Mouse (Mus musculus) fibroblast of lung, adult 2 months (primary cell): ENCODE measurements around the gene Rpl41.
"Not testable (repeated sequence)": the region's sequence is repeated elsewhere in the genome, so short reads cannot be mapped to it uniquely, and the experiment has no call there.

Experiments
- DNase-seq: peaks from one replicate; pipeline ENCODE4 v3.0.0-alpha.2; 2011; ENCODE audit warnings: low read depth

The Rpl41 gene

DNA sequence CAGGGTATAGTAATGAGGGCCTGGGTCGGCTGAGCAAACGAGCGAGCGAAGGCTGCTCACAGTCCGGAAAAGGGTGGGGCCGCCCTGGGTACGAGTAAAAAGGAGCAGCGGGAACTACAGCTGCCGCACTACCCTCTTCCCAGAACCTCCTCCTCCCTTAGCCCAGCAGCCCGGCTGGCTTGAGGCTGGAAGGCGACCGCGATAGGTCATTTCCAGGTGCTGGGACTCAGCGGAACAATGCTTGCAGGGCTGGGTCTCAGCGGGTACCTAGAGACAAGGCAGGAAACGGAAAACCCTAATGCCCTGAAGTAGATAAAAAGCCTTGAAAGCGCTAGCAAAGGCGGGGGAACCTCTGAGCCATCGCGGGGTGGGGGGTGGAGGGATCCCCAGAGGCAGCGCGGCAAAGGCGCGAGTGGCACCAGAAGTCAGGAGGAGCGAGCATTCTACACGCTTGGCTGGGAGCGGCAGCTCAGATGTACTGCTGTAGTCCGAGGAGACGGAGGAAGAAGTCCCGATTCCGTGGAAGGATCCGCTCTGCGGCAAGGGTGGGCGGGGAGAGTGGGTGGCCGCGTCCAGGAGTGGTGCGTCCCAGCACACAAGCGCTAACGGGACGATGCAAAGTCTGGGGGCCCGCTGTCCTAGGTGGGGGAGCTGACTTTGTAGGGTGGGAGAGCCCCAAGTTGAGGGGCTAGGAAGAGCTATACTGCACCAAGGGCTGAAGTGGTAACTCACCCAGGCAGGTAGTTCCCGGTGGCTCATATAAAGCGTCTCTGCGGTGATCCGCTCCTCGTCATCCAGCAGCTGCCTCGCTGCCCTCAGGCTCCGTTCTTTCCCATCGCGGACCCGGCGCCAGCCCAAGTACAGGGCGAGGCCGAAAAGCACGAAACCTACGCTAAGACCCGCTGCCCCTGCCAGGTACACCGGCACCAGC lies 24.1 kb downstream of the Rpl41 start:
- no peak for DNase-seq

DNA sequence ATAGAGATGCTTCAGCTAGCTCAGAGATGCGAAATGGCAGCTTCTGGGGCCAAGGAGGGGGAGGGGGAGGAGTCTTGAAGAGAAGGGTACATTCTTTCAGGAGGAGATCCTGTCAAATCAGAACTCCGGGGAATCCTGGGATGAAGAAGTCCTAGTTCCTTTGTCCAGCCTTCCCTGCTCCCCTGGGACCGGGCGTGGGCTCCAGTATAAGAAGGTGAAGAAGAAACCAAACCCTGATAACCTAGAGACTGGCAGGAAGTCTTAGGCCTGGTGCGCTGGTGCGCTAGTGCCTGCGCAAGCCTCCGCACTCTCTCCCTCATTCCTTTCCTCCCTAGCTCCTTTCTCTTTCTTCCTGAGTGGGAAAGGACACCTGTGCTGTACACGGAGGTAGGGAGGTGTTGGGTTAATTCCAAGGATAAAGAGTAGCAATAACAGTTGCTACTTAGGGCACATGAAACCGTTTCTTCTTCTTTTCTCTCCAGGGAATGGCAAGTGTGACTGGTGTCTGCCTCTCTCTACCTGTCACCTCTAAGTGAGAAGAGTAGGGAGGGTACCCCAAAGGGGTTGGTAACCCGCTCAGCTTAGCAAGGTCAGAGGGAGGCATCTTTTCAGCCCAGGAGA lies 24.9 kb downstream of the Rpl41 start:
- no peak for DNase-seq

DNA sequence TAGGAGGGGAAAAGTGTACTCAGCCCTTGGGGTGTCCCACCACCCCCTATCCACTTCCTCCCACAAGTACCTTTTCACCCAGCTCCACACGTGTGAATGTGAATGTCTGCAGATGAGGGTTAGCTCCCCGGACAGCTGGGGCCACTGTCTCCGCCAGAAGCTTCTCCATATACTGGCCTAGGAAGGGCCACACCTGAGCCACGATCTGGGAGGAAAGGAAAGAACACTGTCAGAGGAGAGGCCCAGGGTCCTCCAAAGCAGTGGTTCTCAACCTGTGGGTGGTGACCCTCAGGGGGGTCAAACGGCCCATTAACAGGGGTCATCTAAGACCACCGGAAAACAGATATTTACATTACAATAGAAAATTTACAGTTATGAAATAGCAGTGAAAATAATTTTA lies 26.8 kb downstream of the Rpl41 start:
- DNase-seq = no peak

DNA sequence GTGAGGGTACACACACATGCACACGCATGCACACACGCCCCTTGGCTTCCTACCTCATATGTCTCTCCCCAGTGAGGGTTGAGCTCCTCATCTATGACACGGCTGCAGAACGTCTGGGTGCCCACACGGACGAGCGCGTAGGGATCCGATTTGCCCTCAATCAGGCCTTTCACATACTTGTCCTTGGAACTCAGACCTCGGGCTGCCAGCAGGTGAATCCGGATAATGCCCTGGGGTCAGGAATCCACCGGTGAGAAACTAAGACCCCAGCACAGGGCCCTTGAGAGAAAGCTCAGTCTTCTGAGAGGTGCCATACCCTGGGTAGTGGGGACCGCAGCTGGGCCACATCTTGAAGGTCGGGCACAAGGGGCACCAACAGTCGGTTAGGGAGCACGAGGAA lies 28.5 kb downstream of the Rpl41 start:
- DNase-seq = no peak

DNA sequence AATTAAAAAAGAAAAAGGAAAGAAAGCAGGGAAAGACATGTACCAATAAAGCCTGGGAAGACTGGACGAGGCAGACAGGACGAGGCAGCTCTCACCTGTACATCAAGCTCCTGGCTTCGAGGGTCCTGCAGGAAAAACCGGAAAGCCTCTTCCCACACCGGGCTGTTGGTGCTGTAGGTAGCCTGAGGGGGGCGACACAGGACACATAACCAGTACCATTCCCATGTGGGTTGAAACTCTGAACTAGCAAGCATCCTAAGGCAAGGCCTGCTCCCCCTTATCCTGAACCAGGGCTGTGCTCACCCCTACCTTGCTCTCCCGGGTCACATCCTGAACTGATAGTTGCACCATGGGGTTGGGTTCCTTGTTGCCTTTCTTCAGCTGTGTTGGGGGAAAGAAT lies 30.3 kb downstream of the Rpl41 start:
- no peak for DNase-seq

DNA sequence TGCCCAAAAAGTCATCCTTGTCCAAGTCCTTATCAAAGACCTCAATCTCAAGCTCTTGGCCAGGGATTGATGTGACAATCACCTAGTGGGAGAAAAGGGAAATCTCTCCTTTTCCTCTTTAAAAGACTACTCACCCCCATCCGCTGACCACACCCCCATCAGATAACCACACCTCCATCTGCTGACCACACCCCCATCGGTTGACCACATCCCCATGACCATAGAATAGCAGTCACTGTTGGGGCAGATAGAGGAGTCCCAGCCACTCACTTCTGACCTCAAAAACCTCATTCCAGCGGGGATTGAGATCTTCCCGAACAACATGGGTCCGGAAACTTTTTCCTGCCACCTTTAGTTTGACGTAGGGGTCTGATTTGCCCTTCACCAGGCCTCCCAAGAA lies 32.4 kb downstream of the Rpl41 start:
- DNase-seq = no peak

DNA sequence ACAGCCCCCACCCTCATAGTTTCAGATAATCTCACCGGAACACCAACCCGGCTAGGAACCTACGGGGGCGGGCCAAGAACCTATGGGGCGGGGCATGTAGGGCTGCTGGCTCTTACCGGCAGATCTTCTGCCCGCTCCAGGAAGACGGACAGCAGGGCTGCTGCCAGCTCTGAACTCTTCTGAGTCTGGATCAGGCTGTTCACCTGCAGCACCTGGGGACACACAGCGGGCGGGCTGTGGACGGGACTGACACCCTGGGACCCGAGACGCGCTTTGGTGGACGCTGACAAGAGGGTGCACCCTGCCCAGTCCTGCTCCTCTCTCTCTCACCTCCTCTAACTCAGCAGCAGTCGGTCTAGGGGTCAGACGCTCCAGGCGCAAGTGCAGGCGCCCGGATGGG lies 33.1 kb downstream of the Rpl41 start:
- DNase-seq = no peak

DNA sequence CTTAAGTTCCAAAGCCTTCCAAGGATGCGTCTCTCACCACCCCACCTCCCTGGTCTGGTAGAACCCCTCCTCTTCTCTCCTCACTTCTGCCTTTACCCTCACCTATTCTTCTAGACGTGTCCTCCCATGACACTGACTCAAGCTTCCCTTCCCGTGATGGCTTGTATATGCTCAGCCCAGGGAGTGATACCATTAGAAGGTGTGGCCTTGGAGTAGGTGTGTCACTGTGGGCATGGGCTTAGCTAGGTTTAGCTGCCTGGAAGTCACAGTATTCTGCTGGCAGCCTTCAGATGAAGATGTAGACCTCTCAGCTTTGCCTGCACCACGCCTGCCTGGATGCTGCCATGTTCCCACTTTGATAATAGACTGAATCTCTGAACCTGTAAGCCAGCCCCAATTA lies 34.1 kb downstream of the Rpl41 start:
- DNase-seq = no peak

DNA sequence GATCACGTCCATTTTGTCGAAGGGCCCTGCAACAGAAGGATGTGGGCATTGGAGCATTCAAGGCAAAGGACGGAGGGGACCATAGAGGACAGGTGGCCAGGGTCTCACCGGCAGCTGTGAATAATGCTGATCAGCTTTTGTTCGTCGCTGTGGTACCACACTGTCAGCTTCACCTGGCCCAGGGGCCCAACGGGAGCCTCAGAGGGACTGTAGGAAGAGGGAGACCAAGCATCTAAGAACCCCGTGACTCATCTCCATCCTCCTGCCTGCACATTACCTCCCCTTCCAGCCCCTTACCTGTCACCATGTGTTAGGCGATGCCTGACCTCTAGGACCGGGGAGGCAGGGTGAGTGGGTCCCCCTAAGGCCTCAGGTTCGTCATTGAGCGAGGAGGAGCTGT lies 37.3 kb downstream of the Rpl41 start:
- DNase-seq = no peak

DNA sequence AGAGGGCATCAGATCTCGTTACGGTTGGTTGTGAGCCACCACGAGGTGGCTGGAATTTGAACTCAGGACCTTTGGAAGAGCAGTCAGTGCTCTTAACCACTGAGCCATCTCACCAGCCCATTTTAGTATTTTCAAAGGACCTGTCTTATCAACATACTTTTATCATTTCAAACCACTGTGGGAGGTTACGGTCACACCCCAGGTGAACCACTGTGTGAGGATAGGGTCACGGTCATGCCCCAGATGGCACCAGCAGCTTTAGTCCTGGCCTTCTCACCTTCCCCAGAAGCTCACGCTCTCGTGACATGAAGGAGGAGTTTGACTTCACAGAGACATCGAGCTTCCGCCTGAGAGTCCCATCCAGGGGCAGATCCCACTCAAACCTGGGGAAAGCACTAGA lies 37.9 kb downstream of the Rpl41 start:
- DNase-seq = no peak

DNA sequence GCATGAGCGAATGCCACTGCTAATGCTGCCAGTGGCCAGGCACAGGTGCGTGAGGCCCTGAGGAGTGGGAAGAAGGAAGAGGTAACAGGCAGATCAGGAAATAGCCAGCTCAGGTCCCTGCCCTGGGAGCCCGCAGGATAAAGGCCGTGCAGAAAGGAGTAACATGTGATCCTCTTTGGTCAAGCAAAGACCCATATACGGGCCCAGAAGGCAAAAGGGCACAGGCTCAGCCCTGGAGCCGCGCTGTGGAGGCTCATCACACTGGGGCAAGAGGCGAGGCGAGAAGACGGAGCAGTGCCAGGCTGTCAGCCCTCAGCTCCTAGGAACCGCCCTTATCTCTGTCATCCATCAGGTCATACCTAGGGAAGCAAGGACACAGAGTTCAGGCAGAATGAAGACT lies 38.8 kb downstream of the Rpl41 start:
- no peak for DNase-seq

DNA sequence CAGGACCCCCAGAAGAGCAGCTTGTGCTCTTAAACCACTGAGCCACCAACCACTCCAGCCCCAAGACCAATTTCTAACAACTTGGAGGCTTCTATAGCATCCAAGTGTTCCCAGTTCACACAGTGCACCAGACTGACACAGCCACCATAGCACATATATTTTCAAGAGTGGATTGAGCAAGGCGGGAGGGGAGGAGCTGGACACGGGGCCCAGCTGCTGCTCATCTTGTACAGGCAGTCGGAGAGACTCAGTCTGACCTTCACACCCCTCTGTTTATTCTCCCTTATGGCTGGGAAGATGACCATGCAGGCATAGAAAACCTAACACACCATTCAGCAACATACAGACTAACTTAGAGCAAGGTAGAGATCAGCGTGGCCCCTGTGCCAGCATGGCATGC lies 39.3 kb downstream of the Rpl41 start:
- no peak for DNase-seq

DNA sequence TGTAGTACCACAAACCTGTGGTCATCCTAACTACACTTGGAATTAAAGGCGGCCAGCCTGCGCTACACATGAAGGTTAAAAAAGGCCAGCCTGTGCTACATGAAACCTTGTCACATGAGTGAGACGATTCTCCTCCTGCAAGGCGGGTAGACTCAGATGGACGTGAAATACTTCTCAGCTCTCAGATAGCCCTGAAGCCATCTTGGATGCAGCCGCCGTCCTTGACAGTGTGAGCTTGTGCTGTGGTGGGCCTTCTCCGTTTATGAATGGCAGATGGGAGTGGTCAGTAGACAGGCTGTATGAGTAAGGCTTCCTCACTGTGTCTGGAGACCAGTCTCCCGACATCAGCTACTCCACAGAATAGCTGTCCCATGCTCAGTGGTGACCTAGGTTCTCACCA lies 39.9 kb downstream of the Rpl41 start:
- DNase-seq = no peak

DNA sequence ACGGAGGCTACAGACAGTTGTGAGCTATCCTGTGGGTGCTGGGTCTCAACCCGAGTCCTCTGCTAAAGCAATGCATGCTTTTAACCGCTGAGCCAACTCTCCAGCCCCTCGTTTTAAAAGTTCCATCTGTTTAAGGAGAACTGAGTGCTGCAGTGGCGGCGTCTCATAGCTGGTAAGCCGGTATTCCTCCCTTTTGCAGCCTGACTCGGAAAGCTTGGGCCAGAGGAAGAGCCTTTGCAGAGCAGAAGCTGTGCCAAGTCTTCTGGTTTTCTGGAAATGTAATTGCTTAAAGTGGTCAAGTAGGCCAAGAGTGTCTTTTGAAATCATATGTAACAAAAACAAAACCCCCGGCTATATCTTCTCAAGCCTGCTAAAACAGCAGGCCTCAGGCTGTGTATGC lies 40.8 kb downstream of the Rpl41 start:
- no peak for DNase-seq

DNA sequence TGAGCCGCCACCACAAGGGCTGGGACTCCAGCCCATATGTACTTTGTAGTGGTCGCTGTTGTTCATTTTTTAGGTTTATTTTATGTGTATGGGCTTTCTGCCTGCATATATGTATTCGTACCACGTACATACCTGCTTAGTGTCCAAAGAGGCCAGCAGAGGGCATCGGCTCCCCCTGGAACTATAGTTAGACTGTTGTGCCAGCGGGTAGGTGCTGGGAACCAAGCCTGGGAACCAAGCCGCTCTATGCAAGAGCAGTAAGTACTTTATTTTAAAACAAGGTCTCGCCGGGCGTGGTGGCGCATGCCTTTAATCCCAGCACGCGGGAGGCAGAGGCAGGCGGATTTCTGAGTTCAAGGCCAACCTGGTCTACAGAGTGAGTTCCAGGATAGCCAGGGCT lies 43.1 kb downstream of the Rpl41 start:
- DNase-seq = no peak

DNA sequence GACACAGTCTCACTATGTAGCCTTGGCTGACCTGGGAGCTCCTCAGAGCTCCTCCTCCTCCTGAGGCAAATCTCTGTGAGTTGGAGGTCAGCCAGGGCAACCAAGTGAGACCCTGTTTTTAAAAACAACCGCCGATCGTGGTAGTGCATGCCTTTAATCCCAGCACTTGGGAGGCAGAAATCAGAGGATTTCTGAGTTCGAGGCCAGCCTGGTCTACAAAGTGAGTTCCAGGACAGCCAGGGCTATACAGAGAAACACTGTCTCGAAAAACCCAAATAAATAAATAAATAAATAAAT lies 43.8 kb downstream of the Rpl41 start:
- DNase-seq = not testable (repeated sequence)

DNA sequence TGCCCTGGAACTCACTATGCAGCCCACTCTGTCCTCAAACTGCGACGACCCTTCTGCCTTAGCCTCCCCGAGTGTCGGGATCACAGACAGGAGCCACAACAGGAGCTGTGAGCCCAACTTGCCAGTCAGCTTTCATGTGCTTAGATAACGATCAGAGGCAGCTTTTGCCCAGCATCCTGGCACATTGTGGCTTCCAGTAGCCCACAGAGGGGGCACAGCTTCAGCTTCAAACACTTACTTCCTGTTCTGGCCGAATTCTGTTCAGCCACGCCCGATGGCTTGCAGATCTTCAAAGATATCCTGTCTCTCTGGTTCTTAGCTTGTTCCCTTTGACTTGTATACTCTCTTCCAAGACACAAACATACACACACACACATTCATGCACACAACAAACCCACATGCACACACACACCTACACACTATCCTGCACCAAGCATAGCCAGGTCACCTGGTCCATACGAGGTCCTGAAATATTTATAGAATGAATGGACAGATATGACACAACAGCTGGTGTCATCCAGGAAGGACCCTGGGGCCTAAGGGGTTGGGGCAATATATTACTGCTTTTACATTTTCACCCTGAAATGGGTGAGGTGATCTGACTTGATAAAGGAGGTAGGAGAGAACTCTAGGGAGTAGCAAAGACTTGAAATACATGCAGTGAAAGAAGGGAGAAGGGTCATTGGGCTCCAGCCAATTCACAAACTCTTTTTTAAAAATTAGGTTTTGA lies 44.3 kb downstream of the Rpl41 start:
- no peak for DNase-seq

DNA sequence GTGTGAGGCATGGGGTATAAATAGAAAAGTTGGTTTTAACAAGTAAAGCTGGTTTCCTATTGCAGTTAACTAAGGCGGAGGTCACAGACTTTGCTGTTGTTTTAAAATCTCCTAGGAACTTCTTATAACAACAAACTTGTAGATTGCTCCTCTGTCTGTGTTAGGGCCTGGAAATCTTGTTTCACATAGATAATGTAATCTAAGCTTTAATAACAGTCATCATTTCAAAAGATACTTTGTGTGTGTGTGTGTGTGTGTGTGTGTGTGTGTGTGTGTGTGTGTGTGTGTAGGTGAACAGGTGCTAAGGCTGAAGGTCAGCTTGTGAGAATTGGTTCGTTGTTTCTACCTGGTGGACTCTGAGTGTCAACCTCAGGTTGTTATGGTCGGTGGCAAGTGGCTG lies 45.1 kb downstream of the Rpl41 start:
- DNase-seq = no peak

DNA sequence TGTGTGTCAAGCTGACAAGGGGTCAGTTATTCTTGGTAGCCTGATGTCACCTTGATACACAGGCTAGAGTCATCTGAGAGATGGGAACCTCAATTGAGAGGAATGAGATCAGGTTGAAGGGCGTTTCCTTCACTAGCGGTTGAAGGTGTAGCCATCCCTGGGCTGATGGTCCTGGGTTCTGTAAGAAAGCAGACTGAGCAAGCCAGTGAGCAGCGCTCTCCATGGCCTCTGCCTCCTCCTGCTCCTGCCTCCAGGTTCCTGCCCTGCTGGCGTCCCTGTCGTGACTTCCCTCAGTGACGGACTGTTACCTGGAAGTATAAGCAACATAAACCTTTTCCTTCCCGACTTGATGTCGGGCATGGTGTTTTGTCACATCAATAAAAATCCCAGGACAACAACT lies 45.6 kb downstream of the Rpl41 start:
- DNase-seq = no peak

DNA sequence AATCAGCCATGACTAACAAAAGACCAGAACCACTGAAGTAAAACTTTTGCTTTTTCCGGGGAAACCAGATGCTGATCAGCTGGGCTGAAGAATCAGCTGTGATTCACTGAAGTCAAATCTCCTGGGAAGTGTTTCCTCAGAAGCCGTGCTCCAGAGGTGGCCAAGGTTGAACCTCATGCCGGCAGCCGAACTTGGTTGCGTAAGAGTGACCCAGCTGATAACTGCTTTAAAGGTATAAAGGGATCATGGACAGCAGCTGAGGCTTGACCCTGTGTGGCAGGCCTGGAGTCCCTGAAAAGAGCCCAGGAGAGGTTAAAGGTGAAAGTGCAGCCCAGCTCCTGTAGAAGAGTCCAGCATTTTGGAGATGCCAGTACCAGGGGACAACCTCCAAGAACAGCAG lies 46.8 kb downstream of the Rpl41 start:
- no peak for DNase-seq

DNA sequence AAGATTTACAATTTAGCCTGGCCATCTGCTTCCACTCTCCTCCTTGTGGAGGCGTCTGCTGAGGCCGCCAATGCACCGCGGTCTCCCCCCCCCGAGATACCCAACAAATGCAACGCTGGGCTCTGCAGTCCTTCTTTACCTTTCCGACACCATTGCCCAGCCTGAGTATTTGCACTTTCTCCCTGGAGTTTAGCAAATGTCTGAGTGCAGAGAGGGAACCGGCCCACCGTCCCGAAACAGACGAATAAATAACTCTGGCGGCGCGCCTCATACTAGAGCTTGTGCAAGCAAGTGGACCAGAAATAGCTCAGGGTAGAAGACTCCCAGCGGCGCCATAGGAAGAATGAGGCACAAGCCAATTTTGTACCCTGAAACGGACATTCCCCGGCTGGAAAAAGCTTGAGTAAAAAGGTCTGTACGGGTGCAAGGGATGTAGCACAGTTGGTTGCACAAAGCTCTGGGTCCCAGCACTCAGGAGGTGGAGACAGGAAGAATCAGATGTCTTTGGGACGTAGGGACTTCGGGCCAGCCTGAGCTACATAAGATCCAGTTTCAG lies 49.9 kb downstream of the Rpl41 start:
- DNase-seq = no peak

DNA sequence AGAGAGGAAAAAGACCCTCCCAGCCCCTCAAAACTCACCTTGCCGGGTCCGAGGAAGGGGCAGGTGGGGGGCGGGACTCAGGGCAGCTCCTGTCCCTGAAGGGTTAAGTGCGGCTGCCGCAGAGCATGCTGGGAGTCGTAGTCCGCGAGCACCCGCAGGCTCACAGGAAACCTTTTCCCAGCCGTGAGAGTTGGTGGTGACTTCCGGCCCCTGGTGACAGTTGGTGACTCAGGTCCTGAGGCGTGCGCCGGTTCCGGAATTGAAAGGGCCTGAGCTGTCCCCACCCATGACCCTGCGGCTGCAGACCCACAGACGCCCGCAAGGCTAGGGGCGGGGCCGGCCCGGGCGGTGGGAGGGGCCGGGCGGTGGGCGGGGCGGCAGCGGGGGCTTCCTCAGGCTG lies 50.5 kb downstream of the Rpl41 start, which contains the start of gene Myl6b:
Myl6b (minus strand) TSS at position 96 of the 400 bp plus-strand sequence.
- DNase-seq = peak; percentile 85
